In genomic region chr12:54795153-54795998, GRCm38 (mm10) we compare ENCODE assay signal across 7 mouse cellular contexts. TPM values are rescaled to one million over a fixed set of nuclear protein-coding genes. Genes with fewer than 3 reads are reported as not detected.
DNase-seq lines count a peak whose midpoint lies in the region; ATAC-seq and TF ChIP-seq lines count a peak whose summit lies in the region.

TSS of gene Snx6 (minus strand) at chr12:54795703.

- H3K4me3 ChIP-seq in intestine, embryonic 16.5 days (ENCODE audit: low read length), result peak within 1 kb of the TSS; percentile 99
- peak within 1 kb of the TSS; percentile 96 for H3K4me3 ChIP-seq in midbrain, embryonic 11.5 days (ENCODE audit: low read depth, low read length)
- peak within 1 kb of the TSS; percentile 98 for H3K4me3 ChIP-seq in small intestine, adult 2 months (ENCODE audit: low read depth, low read length)

- peak; percentile 72 for TF ChIP-seq POLR2A in small intestine, adult 2 months (IDR thresholded peaks at IDR 0.05; ENCODE audit: low read depth, low read length)

- no peaks in the 10 kb centered on the region for H3K27me3 ChIP-seq in intestine, embryonic 16.5 days (replicated peaks; ENCODE audit: control insufficient read depth, insufficient read depth, low read length)
- H3K27me3 ChIP-seq in midbrain, embryonic 11.5 days (ENCODE audit: control insufficient read depth, insufficient read depth, low read length), result no peaks in the 10 kb centered on the region
- H3K27me3 ChIP-seq in small intestine, adult 2 months (ENCODE audit: control insufficient read depth, insufficient read depth, low read length), result no peaks in the 10 kb centered on the region

- H3K36me3 ChIP-seq in intestine, embryonic 16.5 days (ENCODE audit: control insufficient read depth, insufficient read depth, low read length), result no peaks in the 10 kb centered on the region
- no peaks in the 10 kb centered on the region for H3K36me3 ChIP-seq in midbrain, embryonic 11.5 days (ENCODE audit: control insufficient read depth, insufficient read depth, low read length)
- H3K36me3 ChIP-seq in small intestine, adult 2 months (ENCODE audit: control insufficient read depth, insufficient read depth, low read length), result peaks cover 2% of the 10 kb centered on the region; the same call in 1 of the 2 replicates

- peak within 1 kb of the TSS; percentile 83 for H3K27ac ChIP-seq in intestine, embryonic 16.5 days (ENCODE audit: low read length)
- H3K27ac ChIP-seq in midbrain, embryonic 11.5 days (ENCODE audit: low read depth, low read length), result peak within 1 kb of the TSS; percentile 48
- peak within 1 kb of the TSS; percentile 65 for H3K27ac ChIP-seq in small intestine, adult 2 months (ENCODE audit: insufficient read depth, low read depth, low read length)

- H3K9ac ChIP-seq in intestine, embryonic 16.5 days (ENCODE audit: low read depth, low read length), result peak within 1 kb of the TSS; percentile 100
- peak within 1 kb of the TSS; percentile 97 for H3K9ac ChIP-seq in midbrain, embryonic 11.5 days (ENCODE audit: low read length)

- DNase-seq in adrenal gland, adult 2 months, result peak; percentile 90
- DNase-seq in embryo, embryonic 11.5 days (ENCODE audit: low read depth, low spot score), result peak; percentile 80
- peak; percentile 81 to 84 for DNase-seq in gastrocnemius, postnatal 4 days (ENCODE audit: low spot score in 2 of 2)
- peak; percentile 78 to 84 for DNase-seq in left cerebral cortex, postnatal 36 days (ENCODE audit: low spot score in 2 of 2)
- peak; percentile 99 for DNase-seq in midbrain, embryonic 11.5 days (ENCODE audit: low spot score, missing footprints)

- TF ChIP-seq CTCF in small intestine, adult 2 months (IDR thresholded peaks at IDR 0.05; ENCODE audit: extremely low read depth, insufficient read length, insufficient replicate concordance, low read depth, low read length), result no peak

- H3K9me3 ChIP-seq in intestine, embryonic 16.5 days (ENCODE audit: control insufficient read depth, low read length), result no peaks in the 10 kb centered on the region
- no peaks in the 10 kb centered on the region for H3K9me3 ChIP-seq in midbrain, embryonic 11.5 days (ENCODE audit: control insufficient read depth, low read length)

- intact Hi-C loops in left cerebral cortex, postnatal 36 days (cut with DNase I), result no loop called here

- ATAC-seq in intestine, embryonic 16.5 days, result peak; percentile 97
- peak; percentile 97 for ATAC-seq in midbrain, embryonic 11.5 days (ENCODE audit: low FRiP score)

- H3K4me1 ChIP-seq in intestine, embryonic 16.5 days (ENCODE audit: control insufficient read depth, insufficient read depth, low read length), result peaks cover 17% of the 10 kb centered on the region
- H3K4me1 ChIP-seq in midbrain, embryonic 11.5 days (ENCODE audit: control insufficient read depth, insufficient read depth, low read length), result peaks cover 14% of the 10 kb centered on the region
- H3K4me1 ChIP-seq in small intestine, adult 2 months (ENCODE audit: control insufficient read depth, insufficient read depth, insufficient read length, low read length), result peaks cover 6% of the 10 kb centered on the region; the same call in 1 of the 2 replicates

- peak within 1 kb of the TSS; percentile 70 for H3K4me2 ChIP-seq in intestine, embryonic 16.5 days (ENCODE audit: low read depth, low read length)
- H3K4me2 ChIP-seq in midbrain, embryonic 11.5 days, result peak within 1 kb of the TSS; percentile 57

- WGBS in intestine, embryonic 16.5 days, result under 1% methylated on average over 69 of the region's 76 CpGs
- WGBS in midbrain, embryonic 11.5 days, result under 1% methylated on average over 71 of the region's 76 CpGs
- under 1% methylated on average over 76 of the region's 76 CpGs for WGBS in small intestine, adult 2 months

RNA-seq across cellular contexts. Expression of gene Snx6, which starts in this region (rescaled TPM):
- 10 to 100 TPM; 54.7 to 62.0 TPM for total RNA-seq in adrenal gland, adult 2 months (2021)
- polyA plus RNA-seq in adrenal gland, adult 2 months (2012; rRNA removed), result 9.9 and 16.3 TPM in 2 replicates
- total RNA-seq in gastrocnemius, postnatal 4 days (2021), result 10 to 100 TPM; 55.1 to 61.0 TPM
- polyA plus RNA-seq in intestine, embryonic 16.5 days (2015; fragmentation: Nextera tagmentation; extraction: Ambion mirVana), result 147 and 155 TPM in 2 replicates
- 10 to 100 TPM; 44.3 to 45.5 TPM for total RNA-seq in left cerebral cortex, postnatal 36 days (2021)
- 251 and 261 TPM in 2 replicates for polyA plus RNA-seq in midbrain, embryonic 11.5 days (2014; fragmentation: Nextera tagmentation; extraction: Ambion mirVana)
- 3.3 and 14.1 TPM in 2 replicates for polyA plus RNA-seq in small intestine, adult 2 months (2012; rRNA removed)

Comparison
In these comparisons a context has a peak if more than half of its experiments do, and no peak if none do; other contexts are left out.
1. Peak in every context shown above with its lines: DNase-seq, ATAC-seq, H3K4me3 ChIP-seq and H3K27ac ChIP-seq.